Comparison of ENCODE assay signal across 13 mouse cellular contexts in genomic region chr5:31831587-31831986, GRCm38 (mm10).
A peak's percentile ranks its signal among the peaks of the same experiment; 100 is the strongest.
DNase-seq lines count a peak whose midpoint lies in the region; ATAC-seq lines count a peak whose summit lies in the region.
"Had no signal": no experiment of that assay in that cellular context is flagged by ENCODE, and none has a peak within 500 bp of the region (broad histone marks: within the 10 kb centered on the region; RNA-seq: fewer than 3 reads in every experiment).

No protein-coding gene starts in this region.

- DNase-seq in heart, adult 11 months: peak; percentile 40
- no peak for DNase-seq in heart, adult 8-10 months (ENCODE audit: low spot score)
- peak; percentile 39 to 43 for DNase-seq in spleen, postnatal 36 days (ENCODE audit: low spot score in 2 of 2)
- no peak for DNase-seq in spleen, postnatal 4 days (ENCODE audit: low spot score in 2 of 2)
- DNase-seq in thymus, postnatal 25 days: peak; percentile 14
- no peak for DNase-seq in Muller cell, postnatal 12 days (ENCODE audit: inconsistent ontology term)
- DNase-seq in embryo, embryonic 10.5 days (ENCODE audit: low spot score): no peak
- DNase-seq: adrenal gland, postnatal 36 days; cerebellum, adult 9-10 months; forebrain, postnatal 0 days; heart, postnatal 10 days; lung, embryonic 14.5 days had no signal

- peak; percentile 82 for ATAC-seq in inflammation-experienced regulatory T-cells, adult 6 months
- ATAC-seq: forebrain, postnatal 0 days had no signal

Comparison
In these comparisons a context has a peak if more than half of its experiments do, and no peak if none do; other contexts are left out.
1. DNase-seq: peak in heart, adult 11 months (single experiment), spleen, postnatal 36 days (2 of 2) and thymus, postnatal 25 days (single experiment); none in heart, adult 8-10 months (single experiment), spleen, postnatal 4 days (0 of 2), Muller cell, postnatal 12 days (single experiment) and embryo, embryonic 10.5 days (single experiment).